Mouse (Mus musculus): Measurements from ENCODE around the gene Wwox.

- TF ChIP-seq GATA1 (IDR thresholded peaks at IDR 0.05; ENCODE audit: borderline replicate concordance, low read length): no peak
- no peak for TF ChIP-seq FLI1 (IDR thresholded peaks at IDR 0.05; ENCODE audit: low read length)
Measured at GRCm38 (mm10) chr8:115234068-115234467, 794.6 kb downstream of the Wwox start.

All from megakaryocyte, embryonic 14.5 days (primary cell).